Mouse (Mus musculus) kidney, adult 2 months (tissue): ENCODE measurements around the gene Top2a.

Source experiments
- CTCF ChIP-seq: fragments of 200-500 bp; conservative IDR thresholded peaks from 2 replicates; pipeline ENCODE4 v1.5.1; 2011; ENCODE audit warnings: low read depth, mild to moderate bottlenecking, control low read depth, low read length, moderate library complexity, mixed read lengths; ENCODE audit not compliant: insufficient read depth, insufficient read length
- POLR2A ChIP-seq: fragments of 200-500 bp; IDR thresholded peaks from one replicate; pipeline ENCODE4 v1.6.1; 2011; ENCODE audit warnings: low read depth, low read length, control low read depth

- TF ChIP-seq CTCF (no peak), POLR2A (no peak)
Measured at GRCm38 (mm10) chr11:99055143-99055542, 31.2 kb upstream of the Top2a start.
